Mouse (Mus musculus) embryonic facial prominence, embryonic 13.5 days (tissue): Measurements from ENCODE around the gene Sftpa1. TPM values are rescaled to one million over a fixed set of nuclear protein-coding genes. Genes with fewer than 3 reads are reported as not detected.

Experiments
- ATAC-seq: fragments of 200-750 bp; cut with Nextera tagmentation; 2 replicates; pipeline ENCODE4 v1.8.0; 2017; ENCODE audit warnings: low read depth; ENCODE audit not compliant: insufficient number of reproducible peaks, insufficient read depth, low FRiP score, low TSS enrichment
- H3K27ac ChIP-seq: fragments of 300-500 bp; sonication (generic); 2 replicates; pipeline ENCODE4 v1.5.1; 2015; ENCODE audit warnings: moderate library complexity, mild to moderate bottlenecking, inconsistent platforms
- H3K27me3 ChIP-seq: fragments of 300-500 bp; sonication (generic); 2 replicates; pipeline ENCODE4 v1.6.1; 2015; ENCODE audit warnings: mild to moderate bottlenecking, inconsistent platforms
- H3K36me3 ChIP-seq: fragments of 300-500 bp; sonication (generic); 2 replicates; pipeline ENCODE4 v1.6.1; 2015; ENCODE audit warnings: mild to moderate bottlenecking, inconsistent platforms
- H3K4me1 ChIP-seq: fragments of 300-500 bp; sonication (generic); 2 replicates; pipeline ENCODE4 v1.6.1; 2015; ENCODE audit warnings: inconsistent platforms
- H3K4me2 ChIP-seq: fragments of 300-500 bp; sonication (generic); 2 replicates; pipeline ENCODE4 v1.6.1; 2015; ENCODE audit warnings: moderate library complexity, mild to moderate bottlenecking, inconsistent platforms
- H3K4me3 ChIP-seq: fragments of 300-500 bp; sonication (generic); 2 replicates; pipeline ENCODE4 v1.5.1; 2015; ENCODE audit warnings: mild to moderate bottlenecking, inconsistent platforms
- H3K9ac ChIP-seq: fragments of 300-500 bp; sonication (generic); 2 replicates; pipeline ENCODE4 v1.6.1; 2015; ENCODE audit warnings: mild to moderate bottlenecking, inconsistent platforms
- H3K9me3 ChIP-seq: fragments of 300-500 bp; sonication (generic); 2 replicates; pipeline ENCODE4 v1.6.1; 2016; ENCODE audit warnings: inconsistent platforms
- WGBS: fragments of 180-500 bp; shearing (Covaris S2); methylation state at CpG from one replicate; pipeline ENCODE4 v1.1.7; 2015; ENCODE audit warnings: mixed read lengths; 5-methylcytosine and 5-hydroxymethylcytosine counted together
- polyA plus RNA-seq: library from polyadenylated mRNA; unstranded; fragments of >200 nt; fragmentation: Nextera tagmentation; extraction: Ambion mirVana; gene quantifications from 2 replicates; pipeline ENCODE4 v1.2.1, GENCODE M21; 2015

The Sftpa1 gene
- not detected in 2 replicates for polyA plus RNA-seq

- Histone ChIP-seq H3K4me2 (no peak within 1 kb of the TSS), H3K4me1 (no peaks in the 10 kb centered on the region), H3K36me3 (no peaks in the 10 kb centered on the region), H3K9me3 (no peaks in the 10 kb centered on the region), H3K9ac (no peak within 1 kb of the TSS), H3K27ac (no peak within 1 kb of the TSS), H3K27me3 (no peaks in the 10 kb centered on the region), H3K4me3 (no peak within 1 kb of the TSS)
- no peak for ATAC-seq
- WGBS = 82% methylated on average over 7 of the region's 7 CpGs
These were observed at the start of gene Sftpa1 for GRCm38 (mm10) chr14:41131540-41131939. Gene Sftpa1, plus strand, starts transcription at chr14:41131782.

GRCm38 (mm10) chr14:41082408-41082807, 49.2 kb upstream of the Sftpa1 start:
- Histone ChIP-seq H3K27ac (no peak overlapping the region), H3K4me1 (no peaks in the 10 kb centered on the region), H3K27me3 (no peaks in the 10 kb centered on the region), H3K36me3 (no peaks in the 10 kb centered on the region), H3K4me2 (no peak overlapping the region), H3K9ac (no peak overlapping the region), H3K9me3 (no peaks in the 10 kb centered on the region), H3K4me3 (no peak overlapping the region)
- WGBS = 67% methylated on average over 2 of the region's 2 CpGs
- no peak for ATAC-seq

- Histone ChIP-seq H3K9ac (no peak overlapping the region), H3K36me3 (no peaks in the 10 kb centered on the region), H3K9me3 (no peaks in the 10 kb centered on the region), H3K4me2 (no peak overlapping the region), H3K27me3 (no peaks in the 10 kb centered on the region), H3K4me1 (no peaks in the 10 kb centered on the region), H3K27ac (no peak overlapping the region), H3K4me3 (no peak overlapping the region)
- no peak for ATAC-seq
- 75% methylated on average over 1 of the region's 1 CpGs for WGBS
These were observed 44.1 kb upstream of the Sftpa1 start for GRCm38 (mm10) chr14:41087509-41087908.

GRCm38 (mm10) chr14:41090777-41091176, 40.8 kb upstream of the Sftpa1 start:
- no peak overlapping the region for H3K4me2 ChIP-seq
- H3K4me1 ChIP-seq = no peaks in the 10 kb centered on the region
- no peak overlapping the region for H3K4me3 ChIP-seq
- 39% methylated on average over 8 of the region's 8 CpGs for WGBS
- H3K27ac ChIP-seq = no peak overlapping the region
- no peaks in the 10 kb centered on the region for H3K27me3 ChIP-seq
- ATAC-seq = no peak
- no peaks in the 10 kb centered on the region for H3K9me3 ChIP-seq
- H3K9ac ChIP-seq = no peak overlapping the region
- H3K36me3 ChIP-seq = no peaks in the 10 kb centered on the region

GRCm38 (mm10) chr14:41094114-41094513, 37.5 kb upstream of the Sftpa1 start:
- no peak overlapping the region for H3K9ac ChIP-seq
- no peak overlapping the region for H3K27ac ChIP-seq
- no peaks in the 10 kb centered on the region for H3K36me3 ChIP-seq
- no peak overlapping the region for H3K4me3 ChIP-seq
- H3K4me2 ChIP-seq = no peak overlapping the region
- 62% methylated on average over 1 of the region's 1 CpGs for WGBS
- H3K9me3 ChIP-seq = no peaks in the 10 kb centered on the region
- no peaks in the 10 kb centered on the region for H3K4me1 ChIP-seq
- H3K27me3 ChIP-seq = no peaks in the 10 kb centered on the region
- no peak for ATAC-seq

GRCm38 (mm10) chr14:41096296-41096860, 35.2 kb upstream of the Sftpa1 start:
- Histone ChIP-seq H3K4me3 (no peak overlapping the region), H3K4me1 (no peaks in the 10 kb centered on the region), H3K4me2 (no peak overlapping the region), H3K36me3 (no peaks in the 10 kb centered on the region), H3K27ac (no peak overlapping the region), H3K27me3 (no peaks in the 10 kb centered on the region), H3K9me3 (no peaks in the 10 kb centered on the region), H3K9ac (no peak overlapping the region)
- no peak for ATAC-seq
- 85% methylated on average over 3 of the region's 3 CpGs for WGBS

- ATAC-seq = no peak
- WGBS = 86% methylated on average over 1 of the region's 1 CpGs
- Histone ChIP-seq H3K9me3 (no peaks in the 10 kb centered on the region), H3K9ac (no peak overlapping the region), H3K27me3 (no peaks in the 10 kb centered on the region), H3K4me1 (no peaks in the 10 kb centered on the region), H3K27ac (no peak overlapping the region), H3K36me3 (no peaks in the 10 kb centered on the region), H3K4me2 (no peak overlapping the region), H3K4me3 (no peak overlapping the region)
These were observed 32.9 kb upstream of the Sftpa1 start for GRCm38 (mm10) chr14:41098726-41099125.

GRCm38 (mm10) chr14:41100712-41101111, 30.9 kb upstream of the Sftpa1 start:
- H3K27ac ChIP-seq = no peak overlapping the region
- no peak overlapping the region for H3K9ac ChIP-seq
- no peak for ATAC-seq
- 87% methylated on average over 3 of the region's 3 CpGs for WGBS
- H3K9me3 ChIP-seq = no peaks in the 10 kb centered on the region
- no peak overlapping the region for H3K4me2 ChIP-seq
- no peaks in the 10 kb centered on the region for H3K4me1 ChIP-seq
- no peaks in the 10 kb centered on the region for H3K36me3 ChIP-seq
- no peak overlapping the region for H3K4me3 ChIP-seq
- no peaks in the 10 kb centered on the region for H3K27me3 ChIP-seq

GRCm38 (mm10) chr14:41101242-41101641, 30.3 kb upstream of the Sftpa1 start:
- no peaks in the 10 kb centered on the region for H3K27me3 ChIP-seq
- ATAC-seq = no peak
- H3K9me3 ChIP-seq = no peaks in the 10 kb centered on the region
- no peaks in the 10 kb centered on the region for H3K4me1 ChIP-seq
- H3K36me3 ChIP-seq = no peaks in the 10 kb centered on the region
- H3K4me2 ChIP-seq = no peak overlapping the region
- no peak overlapping the region for H3K9ac ChIP-seq
- 85% methylated on average over 5 of the region's 5 CpGs for WGBS
- no peak overlapping the region for H3K27ac ChIP-seq
- H3K4me3 ChIP-seq = no peak overlapping the region

- Histone ChIP-seq H3K9ac (no peak overlapping the region), H3K4me2 (no peak overlapping the region), H3K27me3 (no peaks in the 10 kb centered on the region), H3K9me3 (no peaks in the 10 kb centered on the region), H3K36me3 (no peaks in the 10 kb centered on the region), H3K4me3 (no peak overlapping the region), H3K27ac (no peak overlapping the region), H3K4me1 (no peaks in the 10 kb centered on the region)
- WGBS = 79% methylated on average over 2 of the region's 2 CpGs
- no peak for ATAC-seq
These were observed 29.3 kb upstream of the Sftpa1 start for GRCm38 (mm10) chr14:41102269-41102668.

GRCm38 (mm10) chr14:41104853-41105444, 26.6 kb upstream of the Sftpa1 start, which contains the start of gene Mat1a:
Gene Mat1a, plus strand, starts transcription at chr14:41105035.
- no peak for ATAC-seq
- no peaks in the 10 kb centered on the region for H3K4me1 ChIP-seq
- H3K36me3 ChIP-seq = no peaks in the 10 kb centered on the region
- H3K9ac ChIP-seq = no peak within 1 kb of the TSS
- H3K4me3 ChIP-seq = no peak within 1 kb of the TSS
- no peak within 1 kb of the TSS for H3K4me2 ChIP-seq
- H3K27me3 ChIP-seq = no peaks in the 10 kb centered on the region
- no peaks in the 10 kb centered on the region for H3K9me3 ChIP-seq
- H3K27ac ChIP-seq = no peak within 1 kb of the TSS
- WGBS = 70% methylated on average over 10 of the region's 10 CpGs

- no peak for ATAC-seq
These were observed 20.4 kb upstream of the Sftpa1 start for GRCm38 (mm10) chr14:41111031-41111668.

More at GRCm38 (mm10) chr14:41111031-41111668, 20.4 kb upstream of the Sftpa1 start:
- no peaks in the 10 kb centered on the region for H3K27me3 ChIP-seq
- no peaks in the 10 kb centered on the region for H3K4me1 ChIP-seq
- H3K4me3 ChIP-seq = no peak overlapping the region
- WGBS = 89% methylated on average over 7 of the region's 7 CpGs
- H3K4me2 ChIP-seq = no peak overlapping the region
- H3K9me3 ChIP-seq = no peaks in the 10 kb centered on the region
- no peak overlapping the region for H3K9ac ChIP-seq
- no peaks in the 10 kb centered on the region for H3K36me3 ChIP-seq
- no peak overlapping the region for H3K27ac ChIP-seq
